Mouse (Mus musculus) midbrain, embryonic 12.5 days (tissue): ENCODE data around the gene Rassf8. TPM values are rescaled to one million over a fixed set of nuclear protein-coding genes. Genes with fewer than 3 reads are reported as not detected.

ENCODE experiments used
- ATAC-seq: fragments of 200-750 bp; cut with Nextera tagmentation; 2 replicates; pipeline ENCODE4 v1.8.0; 2017; ENCODE audit warnings: low read depth, moderate TSS enrichment, moderate library complexity; ENCODE audit not compliant: low FRiP score
- H3K27ac ChIP-seq: fragments of 300-500 bp; sonication (generic); replicated peaks from 2 replicates; pipeline ENCODE4 v1.5.1; 2016; ENCODE audit warnings: mild to moderate bottlenecking
- H3K27me3 ChIP-seq: fragments of 300-500 bp; sonication (generic); 2 replicates; pipeline ENCODE4 v1.6.1; 2016; ENCODE audit warnings: mild to moderate bottlenecking
- H3K36me3 ChIP-seq: fragments of 300-500 bp; sonication (generic); 2 replicates; pipeline ENCODE4 v1.6.1; 2016
- H3K4me1 ChIP-seq: fragments of 300-500 bp; sonication (generic); 2 replicates; pipeline ENCODE4 v1.6.1; 2016
- H3K4me2 ChIP-seq: fragments of 300-500 bp; sonication (generic); replicated peaks from 2 replicates; pipeline ENCODE4 v1.6.1; 2016; ENCODE audit warnings: mild to moderate bottlenecking, moderate library complexity
- H3K4me3 ChIP-seq: fragments of 300-500 bp; sonication (generic); 2 replicates; pipeline ENCODE4 v1.5.1; 2016; ENCODE audit warnings: mild to moderate bottlenecking
- H3K9ac ChIP-seq: fragments of 300-500 bp; sonication (generic); replicated peaks from 2 replicates; pipeline ENCODE4 v1.6.1; 2016; ENCODE audit warnings: mild to moderate bottlenecking, moderate library complexity
- H3K9me3 ChIP-seq: fragments of 300-500 bp; sonication (generic); 2 replicates; pipeline ENCODE4 v1.6.1; 2016; ENCODE audit warnings: mild to moderate bottlenecking
- WGBS: fragments of 180-500 bp; shearing (Covaris S2); methylation state at CpG from one replicate; pipeline ENCODE4 v1.1.7; 2016; 5-methylcytosine and 5-hydroxymethylcytosine counted together
- polyA plus RNA-seq: library from polyadenylated mRNA; unstranded; fragments of >200 nt; fragmentation: Nextera tagmentation; extraction: Ambion mirVana; gene quantifications from 2 replicates; pipeline ENCODE4 v1.2.1, GENCODE M21; 2016

Rassf8 gene
- polyA plus RNA-seq = 4.4 and 5.0 TPM in 2 replicates

GRCm38 (mm10) chr6:145746132-145746849, at the start of gene Rassf8:
Gene Rassf8, plus strand, starts transcription at chr6:145746748.
- peak within 1 kb of the TSS; percentile 79 for H3K4me2 ChIP-seq
- peak within 1 kb of the TSS; percentile 79 for H3K9ac ChIP-seq
- H3K4me1 ChIP-seq = peaks cover 11% of the 10 kb centered on the region
- no peaks in the 10 kb centered on the region for H3K36me3 ChIP-seq
- peak within 1 kb of the TSS; percentile 72 for H3K4me3 ChIP-seq
- H3K27ac ChIP-seq = peak within 1 kb of the TSS; percentile 80
- no peaks in the 10 kb centered on the region for H3K9me3 ChIP-seq
- WGBS = 1% methylated on average over 50 of the region's 71 CpGs
- ATAC-seq = peak; percentile 97
- H3K27me3 ChIP-seq = peaks cover 12% of the 10 kb centered on the region

DNA sequence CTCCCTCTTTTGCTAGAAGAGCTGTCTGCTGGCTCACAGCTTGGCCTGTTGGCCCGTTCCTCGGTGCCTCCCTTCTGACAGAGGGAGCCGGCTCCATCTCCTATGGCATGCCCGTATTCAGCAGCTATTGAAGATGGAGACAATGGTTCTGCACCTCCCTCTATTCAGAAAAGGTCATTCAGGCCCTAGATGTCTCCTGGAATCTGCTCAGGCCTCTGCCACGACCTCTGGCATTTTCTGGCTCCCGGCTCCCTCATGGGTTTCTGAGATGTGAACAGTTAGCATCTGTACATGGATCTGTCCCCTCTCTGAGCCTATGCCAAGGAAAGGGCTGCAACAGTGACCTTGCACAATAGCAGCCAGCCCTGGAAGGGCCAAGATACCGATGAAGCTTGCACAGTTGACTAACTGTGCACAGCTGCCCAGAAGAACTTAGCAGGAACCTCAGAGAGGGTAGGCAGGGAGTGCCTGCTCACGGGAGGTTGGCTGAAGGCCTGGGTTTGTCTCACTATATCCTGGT, 45.5 kb upstream of the Rassf8 start:
- 32% methylated on average over 8 of the region's 8 CpGs for WGBS

GRCm38 (mm10) chr6:145703667-145704066, 42.9 kb upstream of the Rassf8 start:
- Histone ChIP-seq H3K9ac (no peak overlapping the region), H3K36me3 (no peaks in the 10 kb centered on the region), H3K9me3 (no peaks in the 10 kb centered on the region), H3K4me3 (no peak overlapping the region), H3K4me1 (no peaks in the 10 kb centered on the region), H3K27me3 (no peaks in the 10 kb centered on the region), H3K4me2 (no peak overlapping the region), H3K27ac (no peak overlapping the region)
- WGBS = 82% methylated on average over 6 of the region's 6 CpGs
- no peak for ATAC-seq

More for the DNA sequence above, 45.5 kb upstream of the Rassf8 start:
- Histone ChIP-seq H3K4me1 (no peaks in the 10 kb centered on the region), H3K36me3 (no peaks in the 10 kb centered on the region), H3K4me3 (no peak overlapping the region), H3K27ac (no peak overlapping the region), H3K9me3 (no peaks in the 10 kb centered on the region), H3K27me3 (no peaks in the 10 kb centered on the region), H3K4me2 (no peak overlapping the region), H3K9ac (no peak overlapping the region)
- no peak for ATAC-seq

DNA sequence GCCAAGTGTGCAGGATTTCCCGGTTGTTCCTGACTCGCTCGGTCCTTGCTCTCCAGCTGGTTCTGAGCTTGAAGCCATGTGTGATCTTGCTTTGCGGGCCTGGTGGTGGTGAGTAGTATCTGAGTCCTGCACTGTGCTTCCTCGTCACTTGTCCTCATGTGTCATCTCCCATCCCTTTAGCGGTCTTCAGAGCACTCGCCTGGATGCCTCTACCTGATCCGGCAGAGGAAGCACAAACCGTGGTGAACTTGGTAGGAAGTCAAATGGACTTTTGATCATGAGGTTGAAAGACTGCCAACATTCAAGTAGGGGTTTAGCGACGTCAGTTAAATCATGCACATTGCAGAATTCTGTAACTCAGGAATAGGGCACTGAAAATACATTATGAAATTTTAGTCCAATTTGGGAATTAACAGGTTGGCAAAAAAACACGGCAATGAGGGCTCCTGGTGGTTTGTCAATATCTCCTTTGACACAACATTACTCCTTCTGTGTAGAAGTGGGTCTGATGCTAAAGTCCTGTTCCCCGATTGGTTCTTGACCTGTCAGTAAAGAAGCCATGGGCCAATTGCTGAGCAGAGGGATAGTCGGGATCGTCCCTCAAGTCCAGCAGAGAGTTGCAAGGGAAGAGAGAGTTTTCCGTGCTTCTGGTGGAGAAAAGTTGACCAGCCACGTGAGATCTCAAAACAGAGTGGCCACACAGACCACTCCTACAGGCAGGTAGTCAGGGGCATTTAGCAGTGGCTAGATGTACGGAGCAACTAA, 36.4 kb upstream of the Rassf8 start:
- ATAC-seq = no peak
- no peak overlapping the region for H3K4me3 ChIP-seq
- H3K4me2 ChIP-seq = no peak overlapping the region
- no peaks in the 10 kb centered on the region for H3K27me3 ChIP-seq
- peaks cover 6% of the 10 kb centered on the region for H3K4me1 ChIP-seq
- H3K27ac ChIP-seq = no peak overlapping the region
- no peak overlapping the region for H3K9ac ChIP-seq
- no peaks in the 10 kb centered on the region for H3K36me3 ChIP-seq
- WGBS = 94% methylated on average over 18 of the region's 18 CpGs
- H3K9me3 ChIP-seq = no peaks in the 10 kb centered on the region

DNA sequence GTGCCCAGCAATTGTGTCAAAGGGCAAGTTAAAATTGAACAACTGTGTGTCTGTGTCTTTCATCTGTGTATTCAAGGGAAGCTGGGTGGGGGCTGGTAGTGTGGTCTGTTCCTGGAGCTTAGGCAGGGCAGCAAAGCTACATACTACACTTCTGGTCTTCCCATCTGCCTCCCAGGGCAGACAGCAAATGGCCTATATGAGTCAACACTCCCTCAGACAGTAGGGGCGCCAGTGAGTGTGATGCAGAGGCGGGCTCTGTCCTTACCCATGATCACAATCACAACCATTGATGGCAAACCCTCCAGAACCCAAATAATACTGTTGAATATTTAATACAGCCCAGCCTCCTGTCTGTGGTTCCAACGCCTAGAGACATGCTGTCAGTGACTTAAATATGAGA, 35.8 kb upstream of the Rassf8 start:
- ATAC-seq = no peak

GRCm38 (mm10) chr6:145711320-145711719, 35.2 kb upstream of the Rassf8 start:
- Histone ChIP-seq H3K4me2 (no peak overlapping the region), H3K4me3 (no peak overlapping the region), H3K4me1 (peaks cover 6% of the 10 kb centered on the region), H3K9ac (no peak overlapping the region), H3K36me3 (no peaks in the 10 kb centered on the region), H3K27me3 (no peaks in the 10 kb centered on the region), H3K27ac (no peak overlapping the region), H3K9me3 (no peaks in the 10 kb centered on the region)
- ATAC-seq = no peak
- WGBS = 82% methylated on average over 5 of the region's 5 CpGs

More for the DNA sequence above, 35.8 kb upstream of the Rassf8 start:
- Histone ChIP-seq H3K4me3 (no peak overlapping the region), H3K27ac (no peak overlapping the region), H3K4me2 (no peak overlapping the region), H3K36me3 (no peaks in the 10 kb centered on the region), H3K9me3 (no peaks in the 10 kb centered on the region), H3K27me3 (no peaks in the 10 kb centered on the region), H3K4me1 (peaks cover 6% of the 10 kb centered on the region), H3K9ac (no peak overlapping the region)
- 84% methylated on average over 3 of the region's 3 CpGs for WGBS

GRCm38 (mm10) chr6:145713241-145714114, 33.1 kb upstream of the Rassf8 start:
- Histone ChIP-seq H3K27me3 (no peaks in the 10 kb centered on the region), H3K4me3 (no peak overlapping the region), H3K36me3 (no peaks in the 10 kb centered on the region), H3K4me2 (no peak overlapping the region), H3K9me3 (no peaks in the 10 kb centered on the region), H3K27ac (peak overlapping the region; percentile 12; the same call in 1 of the 2 replicates), H3K9ac (no peak overlapping the region), H3K4me1 (peaks cover 6% of the 10 kb centered on the region)
- no peak for ATAC-seq
- WGBS = 40% methylated on average over 8 of the region's 8 CpGs

DNA sequence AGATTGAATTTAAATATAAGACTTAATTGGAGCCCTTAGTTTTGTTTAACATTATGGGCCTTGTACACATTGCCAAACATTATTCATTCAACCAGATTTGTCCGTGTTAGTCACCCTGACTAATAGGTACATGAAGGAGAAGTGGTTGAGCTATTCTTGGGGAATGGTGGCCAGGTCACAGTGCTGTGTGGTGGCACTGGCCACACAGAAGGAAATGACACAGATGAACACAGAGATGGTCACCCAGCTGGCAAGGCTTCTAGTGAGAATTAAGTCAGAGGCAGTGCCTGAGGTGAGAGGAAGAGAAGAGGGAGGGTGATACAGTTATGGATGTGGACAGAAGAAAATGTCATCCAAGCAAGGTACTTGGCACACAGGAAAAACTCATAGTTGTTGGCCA, 32.4 kb upstream of the Rassf8 start:
- Histone ChIP-seq H3K27ac (no peak overlapping the region), H3K36me3 (no peaks in the 10 kb centered on the region), H3K27me3 (no peaks in the 10 kb centered on the region), H3K4me2 (no peak overlapping the region), H3K4me1 (peaks cover 6% of the 10 kb centered on the region), H3K9me3 (no peaks in the 10 kb centered on the region), H3K4me3 (no peak overlapping the region), H3K9ac (no peak overlapping the region)
- ATAC-seq = no peak
- WGBS = 55% methylated on average over 1 of the region's 1 CpGs

DNA sequence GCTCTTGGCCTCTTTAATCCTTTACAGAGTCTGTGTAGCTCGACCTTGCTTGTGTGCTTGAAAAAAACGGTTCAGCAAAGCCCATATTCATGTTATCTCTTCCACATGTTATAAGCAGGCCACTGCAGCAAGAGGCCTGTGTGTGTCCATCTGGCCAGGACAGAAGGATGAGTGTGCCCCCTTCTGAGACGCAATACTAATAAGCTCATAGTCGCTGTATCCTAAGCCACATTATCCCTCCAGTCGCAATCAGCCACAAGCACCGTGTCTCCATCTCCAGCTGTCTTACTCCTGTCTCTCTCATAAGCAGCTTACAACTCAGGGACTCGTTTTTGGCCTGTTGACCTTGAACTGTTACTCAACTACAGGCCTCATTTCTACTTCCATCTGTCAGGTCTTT, 24.0 kb upstream of the Rassf8 start:
- ATAC-seq = no peak
- Histone ChIP-seq H3K4me3 (no peak overlapping the region), H3K36me3 (no peaks in the 10 kb centered on the region), H3K27ac (no peak overlapping the region), H3K9me3 (no peaks in the 10 kb centered on the region), H3K4me1 (0 out of 2 replicates have a peak, but pooled peaks cover 5% of the 10 kb centered on the region), H3K27me3 (no peaks in the 10 kb centered on the region), H3K4me2 (no peak overlapping the region), H3K9ac (no peak overlapping the region)
- WGBS = 56% methylated on average over 7 of the region's 7 CpGs

GRCm38 (mm10) chr6:145723131-145723863, 23.3 kb upstream of the Rassf8 start:
- no peak for ATAC-seq

DNA sequence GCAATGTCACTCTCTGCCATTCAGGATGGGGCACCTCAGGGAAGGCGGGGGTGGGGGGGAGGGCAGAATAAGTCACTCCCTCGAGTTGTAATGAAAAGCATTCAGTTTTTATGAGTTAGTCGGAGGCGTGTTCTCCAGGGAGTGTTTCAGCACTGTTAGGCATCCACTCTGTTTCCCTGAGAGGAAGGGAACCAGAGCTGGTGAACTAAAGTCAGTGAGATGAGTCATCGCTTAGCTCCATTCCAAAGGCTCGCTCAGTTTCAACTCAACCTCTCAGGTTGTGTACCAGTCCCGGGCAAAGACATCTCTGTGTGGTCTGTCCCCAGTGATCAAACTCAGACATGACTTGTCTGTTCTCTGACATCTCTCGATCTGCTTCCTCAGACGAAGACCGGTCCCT, 20.7 kb upstream of the Rassf8 start:
- WGBS = 87% methylated on average over 10 of the region's 10 CpGs
- no peaks in the 10 kb centered on the region for H3K36me3 ChIP-seq
- H3K4me1 ChIP-seq = 0 out of 2 replicates have a peak, but pooled peaks cover 5% of the 10 kb centered on the region
- no peak overlapping the region for H3K4me3 ChIP-seq
- no peaks in the 10 kb centered on the region for H3K27me3 ChIP-seq
- ATAC-seq = no peak
- no peaks in the 10 kb centered on the region for H3K9me3 ChIP-seq
- no peak overlapping the region for H3K4me2 ChIP-seq
- no peak overlapping the region for H3K27ac ChIP-seq
- no peak overlapping the region for H3K9ac ChIP-seq

More at GRCm38 (mm10) chr6:145723131-145723863, 23.3 kb upstream of the Rassf8 start:
- H3K4me3 ChIP-seq = no peak overlapping the region
- H3K4me1 ChIP-seq = 0 out of 2 replicates have a peak, but pooled peaks cover 5% of the 10 kb centered on the region
- H3K4me2 ChIP-seq = no peak overlapping the region
- no peaks in the 10 kb centered on the region for H3K27me3 ChIP-seq
- H3K9me3 ChIP-seq = no peaks in the 10 kb centered on the region
- no peak overlapping the region for H3K27ac ChIP-seq
- H3K9ac ChIP-seq = no peak overlapping the region
- 83% methylated on average over 13 of the region's 13 CpGs for WGBS
- no peaks in the 10 kb centered on the region for H3K36me3 ChIP-seq
